Mouse (Mus musculus) heart, embryonic 11.5 days (tissue): Measurements from ENCODE around the gene Cops7a. TPM values are rescaled to one million over a fixed set of nuclear protein-coding genes. Genes with fewer than 3 reads are reported as not detected.
A peak's percentile ranks its signal among the peaks of the same experiment; 100 is the strongest.

Source experiments
- ATAC-seq: fragments of 200-750 bp; cut with Nextera tagmentation; replicated peaks from 2 replicates; pipeline ENCODE4 v1.8.0; 2017; ENCODE audit warnings: moderate library complexity; ENCODE audit not compliant: insufficient number of reproducible peaks, low FRiP score, low TSS enrichment
- H3K27ac ChIP-seq: fragments of 300-500 bp; sonication (generic); 2 replicates; pipeline ENCODE4 v1.5.1; 2014; ENCODE audit warnings: mild to moderate bottlenecking, low read depth, low read length
- H3K27me3 ChIP-seq: fragments of 300-500 bp; sonication (generic); 2 replicates; pipeline ENCODE4 v1.6.1; 2014; ENCODE audit warnings: mild to moderate bottlenecking, low read length, mixed read lengths; ENCODE audit not compliant: control insufficient read depth, insufficient read depth
- H3K36me3 ChIP-seq: fragments of 300-500 bp; sonication (generic); 2 replicates; pipeline ENCODE4 v1.6.1; 2014; ENCODE audit warnings: mild to moderate bottlenecking, low read length, moderate library complexity, mixed read lengths; ENCODE audit not compliant: control insufficient read depth, insufficient read depth
- H3K4me1 ChIP-seq: fragments of 300-500 bp; sonication (generic); 2 replicates; pipeline ENCODE4 v1.6.1; 2014; ENCODE audit warnings: low read length; ENCODE audit not compliant: control insufficient read depth, insufficient read depth
- H3K4me2 ChIP-seq: fragments of 300-500 bp; sonication (generic); 2 replicates; pipeline ENCODE4 v1.6.1; 2014; ENCODE audit warnings: mild to moderate bottlenecking, moderate library complexity
- H3K4me3 ChIP-seq: fragments of 300-500 bp; sonication (generic); 2 replicates; pipeline ENCODE4 v1.5.1; 2014; ENCODE audit warnings: low read depth, low read length
- H3K9ac ChIP-seq: fragments of 300-500 bp; sonication (generic); 2 replicates; pipeline ENCODE4 v1.6.1; 2014; ENCODE audit warnings: mild to moderate bottlenecking, low read depth, low read length, moderate library complexity
- H3K9me3 ChIP-seq: fragments of 300-500 bp; sonication (generic); replicated peaks from 2 replicates; pipeline ENCODE4 v1.6.1; 2016; ENCODE audit warnings: low read length; ENCODE audit not compliant: control insufficient read depth
- WGBS: fragments of 180-500 bp; shearing (Covaris S2); extraction: QIAGEN DNeasy Blood & Tissue Kit; methylation state at CpG from one replicate; pipeline ENCODE4 v1.1.7; 2014; ENCODE audit not compliant: insufficient replicate concordance; 5-methylcytosine and 5-hydroxymethylcytosine counted together
- polyA plus RNA-seq: library from polyadenylated mRNA; unstranded; fragments of >200 nt; fragmentation: Nextera tagmentation; extraction: Ambion mirVana; gene quantifications from 2 replicates; pipeline ENCODE4 v1.2.1, GENCODE M21; 2014

The Cops7a gene
- polyA plus RNA-seq = 134 and 142 TPM in 2 replicates

GRCm38 (mm10) chr6:124965088-124965719 is at the start of gene Cops7a:
Gene Cops7a, minus strand, starts transcription at chr6:124965538.
- Histone ChIP-seq H3K4me3 (peak within 1 kb of the TSS; percentile 70), H3K27me3 (no peaks in the 10 kb centered on the region), H3K9ac (peak within 1 kb of the TSS; percentile 86), H3K9me3 (no peaks in the 10 kb centered on the region), H3K4me1 (peaks cover 6% of the 10 kb centered on the region), H3K4me2 (peak within 1 kb of the TSS; percentile 95), H3K27ac (peak within 1 kb of the TSS; percentile 85), H3K36me3 (peaks cover 8% of the 10 kb centered on the region)
- peak; percentile 90 for ATAC-seq
- under 1% methylated on average over 68 of the region's 68 CpGs for WGBS

- WGBS = 1% methylated on average over 50 of the region's 78 CpGs
- peak; percentile 84 for ATAC-seq
- H3K4me2 ChIP-seq = peak overlapping the region; percentile 90
These were observed 44.1 kb upstream of the Cops7a start for GRCm38 (mm10) chr6:125009181-125010073.

GRCm38 (mm10) chr6:125009129-125009180 is 43.6 kb upstream of the Cops7a start, which contains the start of gene Zfp384:
Gene Zfp384, plus strand, starts transcription at chr6:125009145.
- 0% methylated on average over 1 of the region's 3 CpGs for WGBS
- H3K27me3 ChIP-seq = no peaks in the 10 kb centered on the region
- peaks cover 14% of the 10 kb centered on the region for H3K4me1 ChIP-seq
- H3K9ac ChIP-seq = peak within 1 kb of the TSS; percentile 90
- H3K4me3 ChIP-seq = peak within 1 kb of the TSS; percentile 82
- no peak for ATAC-seq
- peak within 1 kb of the TSS; percentile 90 for H3K4me2 ChIP-seq
- peak within 1 kb of the TSS; percentile 99 for H3K27ac ChIP-seq
- no peaks in the 10 kb centered on the region for H3K9me3 ChIP-seq
- H3K36me3 ChIP-seq = peaks cover 9% of the 10 kb centered on the region; the same call in 1 of the 2 replicates

More at GRCm38 (mm10) chr6:125009181-125010073, 44.1 kb upstream of the Cops7a start:
- H3K4me1 ChIP-seq = peaks cover 14% of the 10 kb centered on the region
- no peaks in the 10 kb centered on the region for H3K27me3 ChIP-seq
- peak overlapping the region; percentile 82 for H3K4me3 ChIP-seq
- H3K9me3 ChIP-seq = no peaks in the 10 kb centered on the region
- H3K36me3 ChIP-seq = peaks cover 9% of the 10 kb centered on the region; the same call in 1 of the 2 replicates
- H3K9ac ChIP-seq = peak overlapping the region; percentile 90
- H3K27ac ChIP-seq = peak overlapping the region; percentile 99

- H3K9ac ChIP-seq = peak overlapping the region; percentile 90
- peak overlapping the region; percentile 82 for H3K4me3 ChIP-seq
- H3K36me3 ChIP-seq = peaks cover 8% of the 10 kb centered on the region; the same call in 1 of the 2 replicates
- no peaks in the 10 kb centered on the region for H3K27me3 ChIP-seq
- peak; percentile 94 for ATAC-seq
- H3K4me2 ChIP-seq = peak overlapping the region; percentile 90
- H3K9me3 ChIP-seq = no peaks in the 10 kb centered on the region
- H3K27ac ChIP-seq = peak overlapping the region; percentile 99
- WGBS = under 1% methylated on average over 33 of the region's 34 CpGs
- H3K4me1 ChIP-seq = peaks cover 14% of the 10 kb centered on the region
These were observed 43.3 kb upstream of the Cops7a start for GRCm38 (mm10) chr6:125008586-125009128.

GRCm38 (mm10) chr6:125008060-125008459 is 42.7 kb upstream of the Cops7a start:
- peaks cover 7% of the 10 kb centered on the region; the same call in 1 of the 2 replicates for H3K36me3 ChIP-seq
- H3K27me3 ChIP-seq = no peaks in the 10 kb centered on the region; the same call in 1 of the 2 replicates
- H3K4me1 ChIP-seq = peaks cover 14% of the 10 kb centered on the region
- peak overlapping the region; percentile 82 for H3K4me3 ChIP-seq
- peak overlapping the region; percentile 82 for H3K4me2 ChIP-seq
- H3K9me3 ChIP-seq = no peaks in the 10 kb centered on the region
- peak overlapping the region; percentile 77 for H3K9ac ChIP-seq
- peak overlapping the region; percentile 99; the same call in 1 of the 2 replicates for H3K27ac ChIP-seq
- ATAC-seq = no peak
- 36% methylated on average over 13 of the region's 13 CpGs for WGBS

GRCm38 (mm10) chr6:125005086-125005485 is 39.7 kb upstream of the Cops7a start:
- Histone ChIP-seq H3K9me3 (no peaks in the 10 kb centered on the region), H3K27ac (no peak overlapping the region), H3K4me2 (no peak overlapping the region), H3K9ac (no peak overlapping the region), H3K4me3 (no peak overlapping the region), H3K27me3 (peaks cover 25% of the 10 kb centered on the region), H3K4me1 (peaks cover 3% of the 10 kb centered on the region), H3K36me3 (no peaks in the 10 kb centered on the region)
- WGBS = 34% methylated on average over 3 of the region's 3 CpGs
- ATAC-seq = no peak

GRCm38 (mm10) chr6:125003706-125004105 is 38.4 kb upstream of the Cops7a start:
- H3K9ac ChIP-seq = no peak overlapping the region
- H3K27me3 ChIP-seq = peaks cover 39% of the 10 kb centered on the region
- ATAC-seq = no peak
- H3K27ac ChIP-seq = no peak overlapping the region
- H3K9me3 ChIP-seq = no peaks in the 10 kb centered on the region
- 34% methylated on average over 3 of the region's 3 CpGs for WGBS
- H3K4me3 ChIP-seq = no peak overlapping the region
- no peaks in the 10 kb centered on the region for H3K36me3 ChIP-seq
- no peaks in the 10 kb centered on the region for H3K4me1 ChIP-seq
- no peak overlapping the region for H3K4me2 ChIP-seq

GRCm38 (mm10) chr6:124999546-124999945 is 34.2 kb upstream of the Cops7a start:
- H3K9ac ChIP-seq = no peak overlapping the region
- 26% methylated on average over 10 of the region's 10 CpGs for WGBS
- no peaks in the 10 kb centered on the region for H3K9me3 ChIP-seq
- peaks cover 7% of the 10 kb centered on the region; the same call in 1 of the 2 replicates for H3K4me1 ChIP-seq
- H3K27ac ChIP-seq = no peak overlapping the region
- ATAC-seq = no peak
- H3K27me3 ChIP-seq = peaks cover 78% of the 10 kb centered on the region
- no peaks in the 10 kb centered on the region for H3K36me3 ChIP-seq
- no peak overlapping the region for H3K4me3 ChIP-seq
- H3K4me2 ChIP-seq = no peak overlapping the region
